Mouse (Mus musculus): ENCODE data around the gene Nav3.

DNA sequence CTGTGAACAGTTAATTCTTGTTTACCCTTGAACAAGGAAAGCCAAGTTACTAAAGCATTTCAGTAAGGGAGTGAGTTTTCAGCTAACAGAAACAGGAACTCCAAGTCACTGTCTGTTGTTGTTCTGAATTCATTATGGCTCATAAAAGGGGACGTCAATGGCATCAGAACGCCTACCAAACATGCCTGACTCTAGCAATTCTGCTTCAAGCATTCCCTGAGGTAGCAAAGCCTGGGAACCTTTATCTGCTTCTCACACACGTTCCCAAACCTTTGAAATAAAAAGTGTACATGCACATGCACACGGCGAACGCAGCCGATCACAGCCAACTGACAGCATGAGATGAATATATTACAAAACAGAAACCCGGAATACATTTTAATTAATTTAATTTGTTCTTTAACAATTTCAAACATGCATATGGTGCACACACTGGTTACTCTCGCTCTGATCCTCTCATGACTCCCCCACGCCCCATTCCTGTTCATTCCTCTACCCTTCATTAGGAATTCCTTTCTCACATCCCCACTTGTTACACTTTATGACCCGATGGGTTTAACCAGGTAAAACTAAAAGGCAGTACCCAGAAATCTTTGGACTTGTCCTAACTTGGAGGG is 42.6 kb downstream of the Nav3 start:
- no peak for TF ChIP-seq CTCF (IDR thresholded peaks at IDR 0.05; ENCODE audit: low read depth)
- TF ChIP-seq EP300 (IDR thresholded peaks at IDR 0.05; ENCODE audit: low read depth) = no peak
